Mouse (Mus musculus) adrenal gland, postnatal 25 days (tissue): ENCODE measurements around the gene Mdfic. TPM values are rescaled to one million over a fixed set of nuclear protein-coding genes. Genes with fewer than 3 reads are reported as not detected.

Experiments
- DNase-seq: peaks from one replicate; pipeline ENCODE4 v3.0.0; 2021; ENCODE audit warnings: mixed read lengths
- total RNA-seq: library from RNA; stranded (reverse); gene quantifications from 2 replicates; pipeline ENCODE4 v1.2.3, GENCODE M21; 2021

Mdfic gene
- total RNA-seq, 1 experiment from 2014 or later, result 66.6 TPM

- DNase-seq, result peak; percentile 62
Measured at GRCm38 (mm10) chr6:15793602-15794345, 73.3 kb downstream of the Mdfic start.

- DNase-seq, result no peak
Measured at GRCm38 (mm10) chr6:15794801-15795200, 74.3 kb downstream of the Mdfic start.

- DNase-seq, result no peak
Measured at GRCm38 (mm10) chr6:15807382-15807781, 86.9 kb downstream of the Mdfic start.

GRCm38 (mm10) chr6:15825236-15825635, 104.8 kb downstream of the Mdfic start:
- DNase-seq, result no peak

- DNase-seq, result no peak
Measured at GRCm38 (mm10) chr6:15829812-15830211, 109.4 kb downstream of the Mdfic start.

- no peak for DNase-seq
Measured at GRCm38 (mm10) chr6:15830651-15831050, 110.2 kb downstream of the Mdfic start.

GRCm38 (mm10) chr6:15837695-15838094, 117.2 kb downstream of the Mdfic start:
- no peak for DNase-seq

- no peak for DNase-seq
Measured at GRCm38 (mm10) chr6:15839831-15840230, 119.4 kb downstream of the Mdfic start.

- no peak for DNase-seq
Measured at GRCm38 (mm10) chr6:15840429-15840828, 120.0 kb downstream of the Mdfic start.

- DNase-seq, result no peak
Measured at GRCm38 (mm10) chr6:15841476-15842209, 121.2 kb downstream of the Mdfic start.

GRCm38 (mm10) chr6:15843295-15843694, 122.8 kb downstream of the Mdfic start:
- DNase-seq, result no peak

- no peak for DNase-seq
Measured at GRCm38 (mm10) chr6:15845711-15846342, 125.4 kb downstream of the Mdfic start.
